Mouse (Mus musculus) neural tube, embryonic 13.5 days (tissue): Measurements from ENCODE around the gene Camkk1. TPM values are rescaled to one million over a fixed set of nuclear protein-coding genes. Genes with fewer than 3 reads are reported as not detected.

ENCODE experiments used
- ATAC-seq: fragments of 200-750 bp; cut with Nextera tagmentation; 2 replicates; pipeline ENCODE4 v1.8.0; 2017; ENCODE audit warnings: low read depth, mild to moderate bottlenecking, moderate TSS enrichment, moderate library complexity
- H3K27ac ChIP-seq: fragments of 300-500 bp; sonication (generic); replicated peaks from 2 replicates; pipeline ENCODE4 v1.5.1; 2015; ENCODE audit warnings: moderate library complexity, mild to moderate bottlenecking, inconsistent platforms
- H3K27me3 ChIP-seq: fragments of 300-500 bp; sonication (generic); 2 replicates; pipeline ENCODE4 v1.6.1; 2015; ENCODE audit warnings: mild to moderate bottlenecking, inconsistent platforms
- H3K36me3 ChIP-seq: fragments of 300-500 bp; sonication (generic); 2 replicates; pipeline ENCODE4 v1.6.1; 2015; ENCODE audit warnings: mild to moderate bottlenecking, inconsistent platforms
- H3K4me1 ChIP-seq: fragments of 300-500 bp; sonication (generic); replicated peaks from 2 replicates; pipeline ENCODE4 v1.6.1; 2015; ENCODE audit warnings: inconsistent platforms
- H3K4me2 ChIP-seq: fragments of 300-500 bp; sonication (generic); 2 replicates; pipeline ENCODE4 v1.6.1; 2015; ENCODE audit warnings: inconsistent platforms, mild to moderate bottlenecking, moderate library complexity
- H3K4me3 ChIP-seq: fragments of 300-500 bp; sonication (generic); 2 replicates; pipeline ENCODE4 v1.5.1; 2015; ENCODE audit warnings: mild to moderate bottlenecking, inconsistent platforms
- H3K9ac ChIP-seq: fragments of 300-500 bp; sonication (generic); 2 replicates; pipeline ENCODE4 v1.6.1; 2015; ENCODE audit warnings: moderate library complexity, mild to moderate bottlenecking, inconsistent platforms
- H3K9me3 ChIP-seq: fragments of 300-500 bp; sonication (generic); 2 replicates; pipeline ENCODE4 v1.6.1; 2016; ENCODE audit warnings: inconsistent platforms
- WGBS: fragments of 180-500 bp; shearing (Covaris S2); methylation state at CpG from one replicate; pipeline ENCODE4 v1.1.7; 2015; 5-methylcytosine and 5-hydroxymethylcytosine counted together
- polyA plus RNA-seq: library from polyadenylated mRNA; unstranded; fragments of >200 nt; fragmentation: Nextera tagmentation; extraction: Ambion mirVana; gene quantifications from 2 replicates; pipeline ENCODE4 v1.2.1, GENCODE M21; 2015

Gene Camkk1
- polyA plus RNA-seq, 1 experiment from 2014 or later: 20.9 TPM

DNA sequence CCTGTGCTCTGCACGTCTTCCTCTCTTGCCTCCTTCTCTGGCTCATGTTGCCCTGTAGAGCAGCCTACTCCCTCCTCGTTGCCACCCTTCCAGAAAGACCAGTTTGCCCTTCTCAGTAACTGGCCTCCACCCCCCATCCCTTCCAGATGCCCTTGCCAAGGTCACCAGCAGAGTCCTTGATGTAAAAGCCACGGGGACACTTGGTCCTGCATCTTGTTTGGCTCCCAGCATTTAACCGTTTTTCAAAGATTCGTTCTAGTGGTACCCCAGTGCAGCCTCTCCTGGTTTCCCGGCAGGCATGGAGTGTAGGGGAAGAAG is 2.7 kb upstream of the Camkk1 start:
- no peak overlapping the region for H3K9ac ChIP-seq
- H3K4me3 ChIP-seq: no peak overlapping the region
- H3K27ac ChIP-seq: no peak overlapping the region
- H3K36me3 ChIP-seq: no peaks in the 10 kb centered on the region
- no peaks in the 10 kb centered on the region for H3K9me3 ChIP-seq
- H3K4me1 ChIP-seq: peaks cover 34% of the 10 kb centered on the region
- peaks cover 31% of the 10 kb centered on the region for H3K27me3 ChIP-seq
- H3K4me2 ChIP-seq: no peak overlapping the region
- WGBS: 78% methylated on average over 6 of the region's 6 CpGs
- no peak for ATAC-seq

- H3K4me1 ChIP-seq: peaks cover 43% of the 10 kb centered on the region
Measured at GRCm38 (mm10) chr11:73019147-73019795, 463 bp downstream of the Camkk1 start.

DNA sequence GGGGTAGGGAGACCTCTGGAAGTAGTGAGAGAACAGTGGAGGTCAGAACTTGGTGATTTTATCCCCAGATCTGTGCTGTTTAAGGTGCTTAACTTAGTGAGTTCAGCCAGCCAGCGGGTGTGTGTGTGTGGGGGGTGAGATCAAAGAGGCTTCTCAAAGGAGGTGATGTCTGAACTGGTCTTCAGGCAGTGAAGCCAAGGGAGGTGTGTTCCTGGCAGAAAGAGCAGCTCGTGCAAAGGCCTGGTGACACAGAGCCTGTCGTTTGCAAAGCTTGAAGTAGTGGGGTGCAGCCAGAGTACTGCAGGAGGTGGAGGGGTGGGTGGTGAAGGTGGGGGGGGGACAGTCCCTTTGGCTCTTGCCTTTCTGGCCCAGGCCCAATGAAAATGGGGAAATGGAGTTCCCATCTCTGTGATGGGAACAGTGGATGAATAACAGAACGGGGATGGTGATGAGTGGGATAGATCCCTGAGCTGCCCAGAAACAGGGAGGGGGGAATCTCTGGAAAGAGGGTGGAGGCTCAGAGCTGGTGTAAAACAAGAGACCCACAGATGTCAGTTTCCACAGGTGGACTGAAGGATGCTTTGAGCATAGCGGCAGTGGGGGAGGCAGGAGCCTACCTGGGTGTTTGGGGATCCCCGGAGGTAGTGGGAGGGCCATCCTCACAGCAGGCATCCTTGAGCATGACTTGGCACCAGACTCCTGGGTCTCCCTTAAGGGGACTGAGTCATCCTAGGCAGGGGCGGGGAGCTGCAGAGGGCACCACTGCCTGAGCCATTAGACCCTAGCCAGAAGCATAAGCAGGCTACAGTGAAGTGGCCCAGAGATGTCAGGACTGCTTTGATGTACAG is 2.4 kb downstream of the Camkk1 start:
- no peaks in the 10 kb centered on the region for H3K9me3 ChIP-seq
- peaks cover 40% of the 10 kb centered on the region for H3K4me1 ChIP-seq
- no peak overlapping the region for H3K27ac ChIP-seq
- H3K9ac ChIP-seq: 0 out of 2 replicates have a peak overlapping the region, but pooled peaks have one; percentile 5
- H3K36me3 ChIP-seq: peaks cover 7% of the 10 kb centered on the region; the same call in 1 of the 2 replicates
- 63% methylated on average over 7 of the region's 7 CpGs for WGBS
- ATAC-seq: no peak
- H3K4me2 ChIP-seq: no peak overlapping the region
- peaks cover 38% of the 10 kb centered on the region for H3K27me3 ChIP-seq
- no peak overlapping the region for H3K4me3 ChIP-seq

More at GRCm38 (mm10) chr11:73019147-73019795, 463 bp downstream of the Camkk1 start:
- 1% methylated on average over 46 of the region's 46 CpGs for WGBS
- H3K27me3 ChIP-seq: peaks cover 38% of the 10 kb centered on the region
- peak overlapping the region; percentile 81 for H3K9ac ChIP-seq
- peak overlapping the region; percentile 92 for H3K4me2 ChIP-seq
- no peaks in the 10 kb centered on the region for H3K9me3 ChIP-seq
- H3K27ac ChIP-seq: peak overlapping the region; percentile 82
- peak; percentile 75 for ATAC-seq
- H3K36me3 ChIP-seq: no peaks in the 10 kb centered on the region
- H3K4me3 ChIP-seq: peak overlapping the region; percentile 76

DNA sequence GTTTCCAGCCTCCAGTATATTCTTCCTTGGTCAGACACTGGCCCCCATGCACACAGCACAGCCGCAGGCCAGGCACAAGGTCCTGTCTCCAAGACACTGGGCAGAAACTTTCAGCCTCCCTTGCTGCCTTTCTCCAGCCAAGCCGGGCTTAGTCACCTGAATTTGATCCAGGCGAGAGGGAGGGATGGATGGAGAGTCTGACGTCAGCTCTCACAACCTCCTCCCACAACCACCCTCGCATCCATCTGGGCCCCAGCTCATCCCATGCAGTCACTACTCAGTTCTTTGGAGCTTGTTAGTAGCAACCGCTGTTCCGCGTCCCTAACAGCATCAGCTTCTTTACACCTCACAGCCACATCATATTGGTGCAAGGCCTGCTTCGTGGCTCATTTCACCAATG is 4.3 kb downstream of the Camkk1 start:
- H3K27ac ChIP-seq: no peak overlapping the region
- ATAC-seq: no peak
- H3K36me3 ChIP-seq: peaks cover 14% of the 10 kb centered on the region
- peak overlapping the region; percentile 23; the same call in 1 of the 2 replicates for H3K9ac ChIP-seq
- H3K4me3 ChIP-seq: no peak overlapping the region
- H3K27me3 ChIP-seq: peaks cover 23% of the 10 kb centered on the region
- H3K9me3 ChIP-seq: no peaks in the 10 kb centered on the region
- H3K4me1 ChIP-seq: peaks cover 38% of the 10 kb centered on the region
- no peak overlapping the region for H3K4me2 ChIP-seq
- WGBS: 55% methylated on average over 9 of the region's 9 CpGs

- 46% methylated on average over 4 of the region's 4 CpGs for WGBS
- Histone ChIP-seq H3K4me2 (no peak overlapping the region), H3K9me3 (no peaks in the 10 kb centered on the region), H3K27me3 (peaks cover 21% of the 10 kb centered on the region), H3K4me3 (no peak overlapping the region), H3K9ac (0 out of 2 replicates have a peak overlapping the region, but pooled peaks have one; percentile 8), H3K27ac (peak overlapping the region; percentile 33; the same call in 1 of the 2 replicates), H3K36me3 (peaks cover 20% of the 10 kb centered on the region), H3K4me1 (peaks cover 33% of the 10 kb centered on the region)
- ATAC-seq: no peak
Measured at GRCm38 (mm10) chr11:73023827-73024226, 5.0 kb downstream of the Camkk1 start.

- H3K27ac ChIP-seq: peak overlapping the region; percentile 33; the same call in 1 of the 2 replicates
- 0 out of 2 replicates have a peak overlapping the region, but pooled peaks have one; percentile 8 for H3K9ac ChIP-seq
- peaks cover 21% of the 10 kb centered on the region for H3K27me3 ChIP-seq
- no peak for ATAC-seq
- H3K9me3 ChIP-seq: no peaks in the 10 kb centered on the region
- peaks cover 31% of the 10 kb centered on the region for H3K4me1 ChIP-seq
- H3K36me3 ChIP-seq: peaks cover 23% of the 10 kb centered on the region
- no peak overlapping the region for H3K4me2 ChIP-seq
- 63% methylated on average over 7 of the region's 7 CpGs for WGBS
- H3K4me3 ChIP-seq: no peak overlapping the region
Measured at GRCm38 (mm10) chr11:73024236-73024904, 5.6 kb downstream of the Camkk1 start.

- no peak for ATAC-seq
- Histone ChIP-seq H3K4me2 (no peak overlapping the region), H3K27me3 (no peaks in the 10 kb centered on the region), H3K4me3 (no peak overlapping the region), H3K36me3 (peaks cover 23% of the 10 kb centered on the region), H3K27ac (no peak overlapping the region), H3K9me3 (no peaks in the 10 kb centered on the region), H3K9ac (no peak overlapping the region), H3K4me1 (peaks cover 26% of the 10 kb centered on the region)
- WGBS: 60% methylated on average over 8 of the region's 8 CpGs
Measured at GRCm38 (mm10) chr11:73026961-73027360, 8.2 kb downstream of the Camkk1 start.

- H3K27ac ChIP-seq: peak overlapping the region; percentile 84
- peak overlapping the region; percentile 62 for H3K9ac ChIP-seq
- peak; percentile 92 for ATAC-seq
- no peaks in the 10 kb centered on the region for H3K9me3 ChIP-seq
- peaks cover 12% of the 10 kb centered on the region for H3K4me1 ChIP-seq
- WGBS: 26% methylated on average over 20 of the region's 20 CpGs
- H3K4me3 ChIP-seq: peak overlapping the region; percentile 30
- H3K36me3 ChIP-seq: peaks cover 22% of the 10 kb centered on the region
- H3K27me3 ChIP-seq: no peaks in the 10 kb centered on the region
- H3K4me2 ChIP-seq: peak overlapping the region; percentile 62
Measured at GRCm38 (mm10) chr11:73030821-73031498, 12.2 kb downstream of the Camkk1 start.

DNA sequence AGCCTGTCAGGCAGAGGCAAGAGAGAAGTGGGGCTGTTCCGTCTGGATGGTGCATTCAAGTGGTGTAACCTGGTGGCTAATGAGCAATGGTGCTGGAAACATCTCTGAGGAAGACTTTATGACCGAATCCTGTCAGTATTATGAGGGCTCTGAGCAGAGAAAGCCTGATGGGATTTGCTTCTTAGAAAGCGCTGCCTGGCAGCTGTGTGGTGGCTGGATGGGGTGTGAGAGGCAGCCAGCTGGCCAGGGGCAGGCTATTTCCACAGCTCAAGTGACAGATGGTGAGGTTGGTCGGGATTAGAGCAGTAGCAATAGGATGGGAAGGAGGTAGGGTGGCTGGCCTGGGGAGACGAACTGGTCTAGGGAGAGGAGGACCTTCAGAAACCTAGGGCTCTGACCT is 12.7 kb downstream of the Camkk1 start:
- peak overlapping the region; percentile 30; the same call in 1 of the 2 replicates for H3K4me3 ChIP-seq
- 51% methylated on average over 5 of the region's 5 CpGs for WGBS

GRCm38 (mm10) chr11:73036077-73036476 is 17.3 kb downstream of the Camkk1 start:
- Histone ChIP-seq H3K36me3 (peaks cover 41% of the 10 kb centered on the region), H3K4me2 (no peak overlapping the region), H3K4me3 (no peak overlapping the region), H3K27ac (0 out of 2 replicates have a peak overlapping the region, but pooled peaks have one; percentile 28), H3K27me3 (no peaks in the 10 kb centered on the region), H3K9me3 (no peaks in the 10 kb centered on the region), H3K9ac (no peak overlapping the region), H3K4me1 (peaks cover 26% of the 10 kb centered on the region)
- ATAC-seq: no peak
- 80% methylated on average over 7 of the region's 7 CpGs for WGBS

More for the DNA sequence above, 12.7 kb downstream of the Camkk1 start:
- no peak for ATAC-seq
- H3K27ac ChIP-seq: peak overlapping the region; percentile 84
- H3K9me3 ChIP-seq: no peaks in the 10 kb centered on the region
- H3K4me2 ChIP-seq: peak overlapping the region; percentile 62
- peak overlapping the region; percentile 61 for H3K9ac ChIP-seq
- H3K4me1 ChIP-seq: peaks cover 18% of the 10 kb centered on the region
- H3K36me3 ChIP-seq: peaks cover 20% of the 10 kb centered on the region; the same call in 1 of the 2 replicates
- H3K27me3 ChIP-seq: no peaks in the 10 kb centered on the region

GRCm38 (mm10) chr11:73036889-73037288 is 18.1 kb downstream of the Camkk1 start:
- Histone ChIP-seq H3K27me3 (no peaks in the 10 kb centered on the region), H3K27ac (peak overlapping the region; percentile 28; the same call in 1 of the 2 replicates), H3K36me3 (peaks cover 48% of the 10 kb centered on the region), H3K4me3 (no peak overlapping the region), H3K9me3 (no peaks in the 10 kb centered on the region), H3K4me1 (peaks cover 18% of the 10 kb centered on the region), H3K9ac (no peak overlapping the region), H3K4me2 (no peak overlapping the region)
- peak; percentile 34; the same call in 1 of the 2 replicates for ATAC-seq
- WGBS: 20% methylated on average over 6 of the region's 6 CpGs
